Mouse (Mus musculus): Measurements from ENCODE around the gene Arrdc4. TPM values are rescaled to one million over a fixed set of nuclear protein-coding genes. Genes with fewer than 3 reads are reported as not detected.
A peak's percentile ranks its signal among the peaks of the same experiment; 100 is the strongest.

The Arrdc4 gene
- 21.8 and 23.8 TPM in 2 replicates for polyA plus RNA-seq (2015; fragmentation: Nextera tagmentation; extraction: Ambion mirVana)

GRCm38 (mm10) chr7:68748761-68749635 is at the start of gene Arrdc4:
TSS of gene Arrdc4 (minus strand) at chr7:68749241.
- H3K4me3 ChIP-seq (replicated peaks), result peak within 1 kb of the TSS; percentile 80
- H3K4me1 ChIP-seq, result peaks cover 8% of the 10 kb centered on the region; the same call in 1 of the 2 replicates
- H3K4me2 ChIP-seq, result peak within 1 kb of the TSS; percentile 90
- peak within 1 kb of the TSS; percentile 72 for H3K9ac ChIP-seq
- peak; percentile 100 for ATAC-seq (ENCODE audit: insufficient read depth, low FRiP score, low read depth)
- H3K27me3 ChIP-seq (replicated peaks), result no peaks in the 10 kb centered on the region
- WGBS, result under 1% methylated on average over 54 of the region's 54 CpGs
- H3K9me3 ChIP-seq, result no peaks in the 10 kb centered on the region
- H3K36me3 ChIP-seq, result no peaks in the 10 kb centered on the region; the same call in 1 of the 2 replicates
- H3K27ac ChIP-seq, result peak within 1 kb of the TSS; percentile 80

- Histone ChIP-seq H3K9ac (no peak overlapping the region), H3K27me3 (replicated peaks) (no peaks in the 10 kb centered on the region), H3K4me3 (replicated peaks) (no peak overlapping the region), H3K9me3 (no peaks in the 10 kb centered on the region), H3K36me3 (no peaks in the 10 kb centered on the region), H3K4me2 (no peak overlapping the region), H3K4me1 (no peaks in the 10 kb centered on the region), H3K27ac (no peak overlapping the region)
- 68% methylated on average over 5 of the region's 5 CpGs for WGBS
- no peak for ATAC-seq (ENCODE audit: insufficient read depth, low FRiP score, low read depth)
Measured at GRCm38 (mm10) chr7:68795578-68795977, 46.5 kb upstream of the Arrdc4 start.

- Histone ChIP-seq H3K27me3 (replicated peaks) (no peaks in the 10 kb centered on the region), H3K9me3 (no peaks in the 10 kb centered on the region), H3K27ac (no peak overlapping the region), H3K4me2 (no peak overlapping the region), H3K36me3 (no peaks in the 10 kb centered on the region), H3K4me3 (replicated peaks) (no peak overlapping the region), H3K4me1 (no peaks in the 10 kb centered on the region), H3K9ac (no peak overlapping the region)
- 62% methylated on average over 3 of the region's 3 CpGs for WGBS
- no peak for ATAC-seq (ENCODE audit: insufficient read depth, low FRiP score, low read depth)
Measured at GRCm38 (mm10) chr7:68788711-68789110, 39.7 kb upstream of the Arrdc4 start.

- Histone ChIP-seq H3K4me1 (no peaks in the 10 kb centered on the region), H3K36me3 (no peaks in the 10 kb centered on the region), H3K27me3 (replicated peaks) (no peaks in the 10 kb centered on the region), H3K9ac (no peak overlapping the region), H3K4me2 (no peak overlapping the region), H3K4me3 (replicated peaks) (no peak overlapping the region), H3K9me3 (no peaks in the 10 kb centered on the region), H3K27ac (no peak overlapping the region)
- 66% methylated on average over 2 of the region's 2 CpGs for WGBS
- ATAC-seq (ENCODE audit: insufficient read depth, low FRiP score, low read depth), result no peak
Measured at GRCm38 (mm10) chr7:68771757-68772094, 22.7 kb upstream of the Arrdc4 start.

GRCm38 (mm10) chr7:68770894-68771756 is 22.1 kb upstream of the Arrdc4 start:
- ATAC-seq (ENCODE audit: insufficient read depth, low FRiP score, low read depth), result no peak
- Histone ChIP-seq H3K27me3 (replicated peaks) (no peaks in the 10 kb centered on the region), H3K27ac (no peak overlapping the region), H3K9ac (no peak overlapping the region), H3K4me2 (no peak overlapping the region), H3K4me1 (no peaks in the 10 kb centered on the region), H3K36me3 (no peaks in the 10 kb centered on the region), H3K4me3 (replicated peaks) (no peak overlapping the region), H3K9me3 (no peaks in the 10 kb centered on the region)
- 50% methylated on average over 7 of the region's 7 CpGs for WGBS

- H3K27me3 ChIP-seq (replicated peaks), result no peaks in the 10 kb centered on the region
- H3K36me3 ChIP-seq, result no peaks in the 10 kb centered on the region
- WGBS, result 63% methylated on average over 4 of the region's 4 CpGs
- H3K4me2 ChIP-seq, result no peak overlapping the region
- H3K4me1 ChIP-seq, result no peaks in the 10 kb centered on the region
- H3K9me3 ChIP-seq, result no peaks in the 10 kb centered on the region
- no peak overlapping the region for H3K27ac ChIP-seq
- no peak overlapping the region for H3K4me3 ChIP-seq (replicated peaks)
- no peak for ATAC-seq (ENCODE audit: insufficient read depth, low FRiP score, low read depth)
- no peak overlapping the region for H3K9ac ChIP-seq
Measured at GRCm38 (mm10) chr7:68765926-68766325, 16.9 kb upstream of the Arrdc4 start.

GRCm38 (mm10) chr7:68759148-68759724 is 10.2 kb upstream of the Arrdc4 start:
- Histone ChIP-seq H3K4me3 (replicated peaks) (no peak overlapping the region), H3K36me3 (no peaks in the 10 kb centered on the region), H3K9me3 (no peaks in the 10 kb centered on the region), H3K4me2 (no peak overlapping the region), H3K27me3 (replicated peaks) (no peaks in the 10 kb centered on the region), H3K9ac (no peak overlapping the region), H3K27ac (no peak overlapping the region), H3K4me1 (no peaks in the 10 kb centered on the region)
- ATAC-seq (ENCODE audit: insufficient read depth, low FRiP score, low read depth), result no peak
- 65% methylated on average over 6 of the region's 6 CpGs for WGBS

- Histone ChIP-seq H3K9me3 (no peaks in the 10 kb centered on the region), H3K4me1 (no peaks in the 10 kb centered on the region), H3K27me3 (replicated peaks) (no peaks in the 10 kb centered on the region), H3K27ac (no peak overlapping the region), H3K9ac (no peak overlapping the region), H3K4me2 (no peak overlapping the region), H3K4me3 (replicated peaks) (no peak overlapping the region), H3K36me3 (no peaks in the 10 kb centered on the region)
- 87% methylated on average over 6 of the region's 6 CpGs for WGBS
- no peak for ATAC-seq (ENCODE audit: insufficient read depth, low FRiP score, low read depth)
Measured at GRCm38 (mm10) chr7:68756656-68757204, 7.7 kb upstream of the Arrdc4 start.

- peak overlapping the region; percentile 49 for H3K27ac ChIP-seq
- peaks cover 8% of the 10 kb centered on the region; the same call in 1 of the 2 replicates for H3K4me1 ChIP-seq
- H3K36me3 ChIP-seq, result no peaks in the 10 kb centered on the region
- H3K4me2 ChIP-seq, result peak overlapping the region; percentile 46
- WGBS, result 58% methylated on average over 8 of the region's 8 CpGs
- H3K9ac ChIP-seq, result no peak overlapping the region
- peak overlapping the region; percentile 80 for H3K4me3 ChIP-seq (replicated peaks)
- H3K27me3 ChIP-seq (replicated peaks), result no peaks in the 10 kb centered on the region
- H3K9me3 ChIP-seq, result no peaks in the 10 kb centered on the region
- no peak for ATAC-seq (ENCODE audit: insufficient read depth, low FRiP score, low read depth)
Measured at GRCm38 (mm10) chr7:68749919-68750318, 878 bp upstream of the Arrdc4 start.

- H3K27ac ChIP-seq, result peak overlapping the region; percentile 80
- ATAC-seq (ENCODE audit: insufficient read depth, low FRiP score, low read depth), result no peak
- peak overlapping the region; percentile 80 for H3K4me3 ChIP-seq (replicated peaks)
- peak overlapping the region; percentile 90 for H3K4me2 ChIP-seq
- H3K9ac ChIP-seq, result peak overlapping the region; percentile 72
- WGBS, result 14% methylated on average over 8 of the region's 8 CpGs
- peaks cover under 1% of the 10 kb centered on the region; the same call in 1 of the 2 replicates for H3K36me3 ChIP-seq
- H3K4me1 ChIP-seq, result peaks cover 8% of the 10 kb centered on the region; the same call in 1 of the 2 replicates
- no peaks in the 10 kb centered on the region for H3K9me3 ChIP-seq
- no peaks in the 10 kb centered on the region for H3K27me3 ChIP-seq (replicated peaks)
Measured at GRCm38 (mm10) chr7:68748361-68748760, 680 bp downstream of the Arrdc4 start.

- WGBS, result 84% methylated on average over 9 of the region's 9 CpGs
- H3K36me3 ChIP-seq, result peaks cover 34% of the 10 kb centered on the region
Measured at GRCm38 (mm10) chr7:68744616-68745015, 4.4 kb downstream of the Arrdc4 start.

More at GRCm38 (mm10) chr7:68744616-68745015, 4.4 kb downstream of the Arrdc4 start:
- no peak overlapping the region for H3K9ac ChIP-seq
- no peak overlapping the region for H3K4me2 ChIP-seq
- H3K4me3 ChIP-seq (replicated peaks), result no peak overlapping the region
- H3K27ac ChIP-seq, result no peak overlapping the region
- no peak for ATAC-seq (ENCODE audit: insufficient read depth, low FRiP score, low read depth)
- no peaks in the 10 kb centered on the region for H3K9me3 ChIP-seq
- no peaks in the 10 kb centered on the region for H3K27me3 ChIP-seq (replicated peaks)
- peaks cover 4% of the 10 kb centered on the region; the same call in 1 of the 2 replicates for H3K4me1 ChIP-seq

Measured in stomach, embryonic 15.5 days (tissue).